Mouse (Mus musculus) hindbrain, embryonic 16.5 days (tissue): ENCODE measurements around the gene Phf20. TPM values are rescaled to one million over a fixed set of nuclear protein-coding genes. Genes with fewer than 3 reads are reported as not detected.

Experiments used
- ATAC-seq: fragments of 200-750 bp; cut with Nextera tagmentation; 2 replicates; pipeline ENCODE4 v1.8.0; 2017; ENCODE audit warnings: moderate TSS enrichment, moderate library complexity
- H3K27ac ChIP-seq: fragments of 300-500 bp; sonication (generic); 2 replicates; pipeline ENCODE4 v1.5.1; 2014; ENCODE audit warnings: low read depth, mild to moderate bottlenecking, control low read depth, low read length, moderate library complexity
- H3K27me3 ChIP-seq: fragments of 300-500 bp; sonication (generic); replicated peaks from 2 replicates; pipeline ENCODE4 v1.6.1; 2014; ENCODE audit warnings: low read length; ENCODE audit not compliant: control insufficient read depth, insufficient read depth
- H3K36me3 ChIP-seq: fragments of 300-500 bp; sonication (generic); 2 replicates; pipeline ENCODE4 v1.6.1; 2014; ENCODE audit warnings: mild to moderate bottlenecking, low read length, moderate library complexity, mixed read lengths; ENCODE audit not compliant: control insufficient read depth, insufficient read depth
- H3K4me1 ChIP-seq: fragments of 300-500 bp; sonication (generic); 2 replicates; pipeline ENCODE4 v1.6.1; 2014; ENCODE audit warnings: low read depth, low read length; ENCODE audit not compliant: control insufficient read depth, insufficient read depth
- H3K4me2 ChIP-seq: fragments of 300-500 bp; sonication (generic); 2 replicates; pipeline ENCODE4 v1.6.1; 2014; ENCODE audit warnings: mild to moderate bottlenecking, low read length, control low read depth, moderate library complexity
- H3K4me3 ChIP-seq: fragments of 300-500 bp; sonication (generic); 2 replicates; pipeline ENCODE4 v1.5.1; 2014; ENCODE audit warnings: mild to moderate bottlenecking, low read length, control low read depth, moderate library complexity
- H3K9ac ChIP-seq: fragments of 300-500 bp; sonication (generic); 2 replicates; pipeline ENCODE4 v1.6.1; 2014; ENCODE audit warnings: low read depth, mild to moderate bottlenecking, control low read depth, low read length, moderate library complexity
- H3K9me3 ChIP-seq: fragments of 300-500 bp; sonication (generic); 2 replicates; pipeline ENCODE4 v1.6.1; 2014; ENCODE audit warnings: mild to moderate bottlenecking, low read length, moderate library complexity; ENCODE audit not compliant: control insufficient read depth
- WGBS: fragments of 180-500 bp; shearing (Covaris S2); extraction: QIAGEN DNeasy Blood & Tissue Kit; methylation state at CpG from one replicate; pipeline ENCODE4 v1.1.7; 2014; 5-methylcytosine and 5-hydroxymethylcytosine counted together
- polyA plus RNA-seq: library from polyadenylated mRNA; unstranded; fragments of >200 nt; fragmentation: Nextera tagmentation; extraction: Ambion mirVana; gene quantifications from 2 replicates; pipeline ENCODE4 v1.2.1, GENCODE M21; 2015

The Phf20 gene
- polyA plus RNA-seq, 1 experiment from 2014 or later, result 117 TPM

- Histone ChIP-seq H3K9me3 (no peaks in the 10 kb centered on the region), H3K9ac (no peak overlapping the region), H3K27ac (no peak overlapping the region), H3K4me2 (no peak overlapping the region), H3K4me1 (peaks cover 19% of the 10 kb centered on the region), H3K27me3 (no peaks in the 10 kb centered on the region), H3K36me3 (no peaks in the 10 kb centered on the region), H3K4me3 (no peak overlapping the region)
- no peak for ATAC-seq
Observed at GRCm38 (mm10) chr2:156194571-156194970, 1.7 kb upstream of the Phf20 start.

GRCm38 (mm10) chr2:156197129-156197911 is 1.1 kb downstream of the Phf20 start:
- peaks cover 26% of the 10 kb centered on the region for H3K4me1 ChIP-seq
- peak overlapping the region; percentile 95 for H3K9ac ChIP-seq
- no peaks in the 10 kb centered on the region for H3K36me3 ChIP-seq
- H3K4me2 ChIP-seq, result peak overlapping the region; percentile 78
- H3K27me3 ChIP-seq, result no peaks in the 10 kb centered on the region
- peak overlapping the region; percentile 98 for H3K27ac ChIP-seq
- WGBS, result 7% methylated on average over 12 of the region's 17 CpGs
- no peak; the same call in 1 of the 2 replicates for ATAC-seq
- H3K9me3 ChIP-seq, result no peaks in the 10 kb centered on the region
- H3K4me3 ChIP-seq, result peak overlapping the region; percentile 85

- no peak overlapping the region for H3K9ac ChIP-seq
- H3K36me3 ChIP-seq, result no peaks in the 10 kb centered on the region
- H3K4me1 ChIP-seq, result peaks cover 36% of the 10 kb centered on the region
- WGBS, result 42% methylated on average over 3 of the region's 3 CpGs
- H3K9me3 ChIP-seq, result no peaks in the 10 kb centered on the region
- H3K27me3 ChIP-seq, result no peaks in the 10 kb centered on the region
- ATAC-seq, result no peak
- no peak overlapping the region for H3K27ac ChIP-seq
- no peak overlapping the region for H3K4me3 ChIP-seq
- no peak overlapping the region for H3K4me2 ChIP-seq
Observed at GRCm38 (mm10) chr2:156199944-156200343, 3.7 kb downstream of the Phf20 start.

GRCm38 (mm10) chr2:156201486-156201885 is 5.2 kb downstream of the Phf20 start:
- no peak overlapping the region for H3K9ac ChIP-seq
- H3K4me1 ChIP-seq, result peaks cover 36% of the 10 kb centered on the region
- no peak overlapping the region for H3K4me2 ChIP-seq
- no peak overlapping the region for H3K4me3 ChIP-seq
- H3K36me3 ChIP-seq, result no peaks in the 10 kb centered on the region
- H3K27ac ChIP-seq, result no peak overlapping the region
- H3K9me3 ChIP-seq, result no peaks in the 10 kb centered on the region
- 88% methylated on average over 4 of the region's 4 CpGs for WGBS
- no peak for ATAC-seq
- H3K27me3 ChIP-seq, result no peaks in the 10 kb centered on the region

- H3K27ac ChIP-seq, result peak overlapping the region; percentile 77
Observed at GRCm38 (mm10) chr2:156202848-156203437, 6.7 kb downstream of the Phf20 start.

GRCm38 (mm10) chr2:156203917-156204316 is 7.7 kb downstream of the Phf20 start:
- Histone ChIP-seq H3K27ac (no peak overlapping the region), H3K4me3 (no peak overlapping the region), H3K9me3 (no peaks in the 10 kb centered on the region), H3K9ac (no peak overlapping the region), H3K27me3 (no peaks in the 10 kb centered on the region), H3K36me3 (no peaks in the 10 kb centered on the region), H3K4me2 (no peak overlapping the region), H3K4me1 (peaks cover 21% of the 10 kb centered on the region)
- WGBS, result 88% methylated on average over 6 of the region's 6 CpGs
- ATAC-seq, result no peak

More at GRCm38 (mm10) chr2:156202848-156203437, 6.7 kb downstream of the Phf20 start:
- Histone ChIP-seq H3K27me3 (no peaks in the 10 kb centered on the region), H3K4me3 (no peak overlapping the region), H3K4me1 (peaks cover 30% of the 10 kb centered on the region), H3K9ac (no peak overlapping the region; the same call in 1 of the 2 replicates), H3K36me3 (no peaks in the 10 kb centered on the region), H3K9me3 (no peaks in the 10 kb centered on the region), H3K4me2 (no peak overlapping the region)
- 39% methylated on average over 3 of the region's 3 CpGs for WGBS
- ATAC-seq, result peak; percentile 89

GRCm38 (mm10) chr2:156217786-156218185 is 21.5 kb downstream of the Phf20 start:
- ATAC-seq, result no peak
- Histone ChIP-seq H3K9me3 (no peaks in the 10 kb centered on the region), H3K4me1 (no peaks in the 10 kb centered on the region), H3K27me3 (no peaks in the 10 kb centered on the region), H3K4me3 (no peak overlapping the region), H3K4me2 (no peak overlapping the region), H3K27ac (no peak overlapping the region), H3K9ac (no peak overlapping the region), H3K36me3 (no peaks in the 10 kb centered on the region)
- WGBS, result 29% methylated on average over 1 of the region's 1 CpGs

GRCm38 (mm10) chr2:156222100-156222499 is 25.8 kb downstream of the Phf20 start:
- H3K4me1 ChIP-seq, result no peaks in the 10 kb centered on the region

GRCm38 (mm10) chr2:156224043-156224442 is 27.8 kb downstream of the Phf20 start:
- H3K27me3 ChIP-seq, result no peaks in the 10 kb centered on the region
- no peak for ATAC-seq
- H3K4me1 ChIP-seq, result no peaks in the 10 kb centered on the region
- H3K9ac ChIP-seq, result no peak overlapping the region
- H3K9me3 ChIP-seq, result no peaks in the 10 kb centered on the region
- H3K36me3 ChIP-seq, result 0 out of 2 replicates have a peak, but pooled peaks cover 6% of the 10 kb centered on the region
- WGBS, result 96% methylated on average over 5 of the region's 5 CpGs
- H3K27ac ChIP-seq, result no peak overlapping the region
- H3K4me2 ChIP-seq, result no peak overlapping the region
- no peak overlapping the region for H3K4me3 ChIP-seq

More at GRCm38 (mm10) chr2:156222100-156222499, 25.8 kb downstream of the Phf20 start:
- Histone ChIP-seq H3K4me2 (no peak overlapping the region), H3K4me3 (no peak overlapping the region), H3K9ac (no peak overlapping the region), H3K27me3 (no peaks in the 10 kb centered on the region), H3K27ac (no peak overlapping the region), H3K36me3 (0 out of 2 replicates have a peak, but pooled peaks cover 6% of the 10 kb centered on the region), H3K9me3 (no peaks in the 10 kb centered on the region)
- no peak for ATAC-seq
